Mouse (Mus musculus): ENCODE data around the gene Slc2a4. TPM values are rescaled to one million over a fixed set of nuclear protein-coding genes. Genes with fewer than 3 reads are reported as not detected.

The Slc2a4 gene
- polyA plus RNA-seq, 1 experiment from 2014 or later: 4.7 TPM

DNA sequence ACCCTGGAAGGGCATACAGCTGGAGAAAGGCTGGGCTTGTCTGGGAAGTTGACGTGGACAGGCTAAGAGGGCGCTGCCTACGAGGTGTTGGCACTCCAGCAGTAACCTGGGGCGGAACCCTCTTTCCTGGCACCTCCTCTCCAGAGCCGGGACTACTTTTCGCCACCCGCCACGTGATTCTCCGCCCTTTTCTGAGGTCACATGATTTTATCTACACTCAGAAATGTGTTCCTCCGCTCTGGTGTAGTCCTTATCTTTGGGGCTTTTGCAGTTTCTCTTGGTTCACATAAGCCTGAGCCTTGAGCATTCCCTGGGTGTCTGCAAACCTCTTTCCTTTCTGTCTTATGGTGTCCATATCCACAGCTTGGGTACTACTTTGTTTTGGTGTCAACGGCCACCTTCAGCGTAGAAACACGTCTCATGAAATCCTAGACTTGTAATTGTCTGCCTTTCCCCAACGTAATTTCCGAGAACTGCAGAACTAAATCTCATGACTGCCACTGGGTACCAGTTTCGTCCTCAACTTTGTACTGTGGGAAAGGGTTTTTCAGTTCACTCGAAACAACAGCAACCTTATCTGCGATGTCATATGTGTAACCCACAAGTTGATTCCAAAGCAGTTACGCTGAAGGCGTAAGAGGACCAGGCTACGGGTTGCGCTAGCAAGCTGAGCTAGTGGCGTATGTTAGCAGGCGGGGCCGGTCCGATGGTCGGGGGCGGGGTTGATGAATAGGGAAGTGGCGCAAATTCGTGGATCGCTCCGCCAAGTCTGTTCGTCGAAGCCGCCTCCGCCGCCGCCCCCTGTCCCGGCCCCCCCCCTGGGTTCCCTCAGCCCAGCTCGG is 43.1 kb upstream of the Slc2a4 start, which contains the start of gene Gabarap:
Gabarap (plus strand) TSS at position 294 of the 842 bp plus-strand sequence.
- H3K9me3 ChIP-seq (ENCODE audit: control insufficient read depth, low read length): no peaks in the 10 kb centered on the region
- ATAC-seq: peak; percentile 74
- under 1% methylated on average over 40 of the region's 40 CpGs for WGBS
- H3K4me1 ChIP-seq (ENCODE audit: control insufficient read depth, insufficient read depth, low read depth, low read length): peaks cover 12% of the 10 kb centered on the region
- peak within 1 kb of the TSS; percentile 96 for H3K27ac ChIP-seq (ENCODE audit: low read depth, low read length)
- peak within 1 kb of the TSS; percentile 95 for H3K9ac ChIP-seq (ENCODE audit: low read depth, low read length)
- peak within 1 kb of the TSS; percentile 83 for H3K4me3 ChIP-seq (ENCODE audit: low read length)
- H3K36me3 ChIP-seq (ENCODE audit: control insufficient read depth, insufficient read depth, low read length): peaks cover 37% of the 10 kb centered on the region
- H3K4me2 ChIP-seq (ENCODE audit: low read length): peak within 1 kb of the TSS; percentile 89
- H3K27me3 ChIP-seq (replicated peaks; ENCODE audit: control insufficient read depth, insufficient read depth, low read length): no peaks in the 10 kb centered on the region

GRCm38 (mm10) chr11:69989949-69990348 is 42.0 kb upstream of the Slc2a4 start:
- H3K36me3 ChIP-seq (ENCODE audit: control insufficient read depth, insufficient read depth, low read length): peaks cover 45% of the 10 kb centered on the region
- no peak overlapping the region for H3K27ac ChIP-seq (ENCODE audit: low read depth, low read length)
- no peak overlapping the region for H3K9ac ChIP-seq (ENCODE audit: low read depth, low read length)
- no peak overlapping the region for H3K4me2 ChIP-seq (ENCODE audit: low read length)
- no peaks in the 10 kb centered on the region for H3K9me3 ChIP-seq (ENCODE audit: control insufficient read depth, low read length)
- peaks cover 12% of the 10 kb centered on the region for H3K4me1 ChIP-seq (ENCODE audit: control insufficient read depth, insufficient read depth, low read depth, low read length)
- ATAC-seq: 0 out of 2 replicates have a peak, but pooled peaks have one; percentile 5
- WGBS: 90% methylated on average over 8 of the region's 8 CpGs
- no peaks in the 10 kb centered on the region for H3K27me3 ChIP-seq (replicated peaks; ENCODE audit: control insufficient read depth, insufficient read depth, low read length)
- no peak overlapping the region for H3K4me3 ChIP-seq (ENCODE audit: low read length)

DNA sequence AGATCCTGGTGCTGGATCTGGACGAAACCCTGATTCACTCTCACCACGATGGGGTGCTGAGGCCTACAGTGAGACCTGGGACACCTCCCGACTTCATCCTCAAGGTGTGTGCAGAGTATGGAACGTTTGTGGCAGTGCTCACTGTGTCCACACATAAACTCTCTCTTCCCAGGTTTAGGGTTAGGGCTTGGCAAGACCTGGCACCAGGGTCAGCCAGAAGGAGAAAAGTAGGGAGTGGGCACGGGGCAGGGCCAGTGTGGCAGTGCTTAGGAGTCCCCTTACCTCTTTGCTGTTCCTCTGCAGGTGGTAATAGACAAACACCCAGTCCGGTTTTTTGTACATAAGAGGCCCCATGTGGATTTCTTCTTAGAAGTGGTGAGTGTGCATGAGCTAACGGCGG is 36.4 kb upstream of the Slc2a4 start:
- WGBS: 93% methylated on average over 8 of the region's 8 CpGs
- H3K4me1 ChIP-seq (ENCODE audit: control insufficient read depth, insufficient read depth, low read depth, low read length): peaks cover 22% of the 10 kb centered on the region
- no peaks in the 10 kb centered on the region for H3K9me3 ChIP-seq (ENCODE audit: control insufficient read depth, low read length)
- H3K9ac ChIP-seq (ENCODE audit: low read depth, low read length): no peak overlapping the region
- no peak overlapping the region for H3K4me3 ChIP-seq (ENCODE audit: low read length)
- H3K4me2 ChIP-seq (ENCODE audit: low read length): no peak overlapping the region
- no peaks in the 10 kb centered on the region for H3K27me3 ChIP-seq (replicated peaks; ENCODE audit: control insufficient read depth, insufficient read depth, low read length)
- H3K36me3 ChIP-seq (ENCODE audit: control insufficient read depth, insufficient read depth, low read length): peaks cover 34% of the 10 kb centered on the region
- no peak overlapping the region for H3K27ac ChIP-seq (ENCODE audit: low read depth, low read length)
- no peak for ATAC-seq

- Histone ChIP-seq H3K9me3 (ENCODE audit: control insufficient read depth, low read length) (no peaks in the 10 kb centered on the region), H3K4me2 (ENCODE audit: low read length) (peak overlapping the region; percentile 91), H3K9ac (ENCODE audit: low read depth, low read length) (no peak overlapping the region; the same call in 1 of the 2 replicates), H3K27me3 (replicated peaks; ENCODE audit: control insufficient read depth, insufficient read depth, low read length) (no peaks in the 10 kb centered on the region), H3K4me1 (ENCODE audit: control insufficient read depth, insufficient read depth, low read depth, low read length) (peaks cover 30% of the 10 kb centered on the region), H3K4me3 (ENCODE audit: low read length) (no peak overlapping the region), H3K36me3 (ENCODE audit: control insufficient read depth, insufficient read depth, low read length) (peaks cover 23% of the 10 kb centered on the region), H3K27ac (ENCODE audit: low read depth, low read length) (no peak overlapping the region)
- ATAC-seq: no peak
- WGBS: 90% methylated on average over 4 of the region's 4 CpGs
Measured at GRCm38 (mm10) chr11:69983377-69983776, 35.4 kb upstream of the Slc2a4 start.

DNA sequence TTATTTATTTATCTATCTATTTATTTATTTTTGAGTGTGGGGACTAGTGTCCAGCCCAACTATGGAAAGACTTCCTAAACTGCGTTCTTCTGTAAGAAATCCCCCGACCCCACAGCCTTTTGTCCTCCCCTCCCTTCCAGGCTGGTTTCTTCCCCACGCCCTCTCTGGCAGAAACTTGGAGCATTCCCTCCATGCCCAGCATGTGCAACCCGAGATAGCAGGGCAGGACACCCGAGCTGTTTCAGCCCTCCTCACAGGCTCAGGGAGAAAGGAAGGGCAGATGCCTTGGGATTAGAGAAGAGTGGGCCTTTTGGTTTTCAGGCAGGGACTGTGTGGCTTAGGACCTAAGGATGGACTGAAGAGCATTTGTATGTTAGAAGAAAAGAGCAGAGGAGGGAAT is 34.9 kb upstream of the Slc2a4 start:
- H3K9me3 ChIP-seq (ENCODE audit: control insufficient read depth, low read length): no peaks in the 10 kb centered on the region

GRCm38 (mm10) chr11:69982225-69982624 is 34.2 kb upstream of the Slc2a4 start, which contains the start of gene Elp5:
Elp5 (minus strand) TSS chr11:69982517.
- Histone ChIP-seq H3K27ac (ENCODE audit: low read depth, low read length) (peak within 1 kb of the TSS; percentile 99), H3K9ac (ENCODE audit: low read depth, low read length) (peak within 1 kb of the TSS; percentile 96), H3K4me2 (ENCODE audit: low read length) (peak within 1 kb of the TSS; percentile 91), H3K9me3 (ENCODE audit: control insufficient read depth, low read length) (no peaks in the 10 kb centered on the region), H3K27me3 (replicated peaks; ENCODE audit: control insufficient read depth, insufficient read depth, low read length) (no peaks in the 10 kb centered on the region), H3K36me3 (ENCODE audit: control insufficient read depth, insufficient read depth, low read length) (peaks cover 16% of the 10 kb centered on the region), H3K4me3 (ENCODE audit: low read length) (peak within 1 kb of the TSS; percentile 90), H3K4me1 (ENCODE audit: control insufficient read depth, insufficient read depth, low read depth, low read length) (peaks cover 30% of the 10 kb centered on the region)
- no peak for ATAC-seq
- WGBS: 64% methylated on average over 8 of the region's 8 CpGs

More for the DNA sequence above, 34.9 kb upstream of the Slc2a4 start:
- H3K27me3 ChIP-seq (replicated peaks; ENCODE audit: control insufficient read depth, insufficient read depth, low read length): no peaks in the 10 kb centered on the region
- no peak overlapping the region for H3K27ac ChIP-seq (ENCODE audit: low read depth, low read length)
- H3K4me2 ChIP-seq (ENCODE audit: low read length): peak overlapping the region; percentile 91
- 31% methylated on average over 5 of the region's 5 CpGs for WGBS
- H3K4me3 ChIP-seq (ENCODE audit: low read length): peak overlapping the region; percentile 22
- H3K36me3 ChIP-seq (ENCODE audit: control insufficient read depth, insufficient read depth, low read length): peaks cover 20% of the 10 kb centered on the region
- H3K4me1 ChIP-seq (ENCODE audit: control insufficient read depth, insufficient read depth, low read depth, low read length): peaks cover 30% of the 10 kb centered on the region
- H3K9ac ChIP-seq (ENCODE audit: low read depth, low read length): peak overlapping the region; percentile 51
- ATAC-seq: no peak

DNA sequence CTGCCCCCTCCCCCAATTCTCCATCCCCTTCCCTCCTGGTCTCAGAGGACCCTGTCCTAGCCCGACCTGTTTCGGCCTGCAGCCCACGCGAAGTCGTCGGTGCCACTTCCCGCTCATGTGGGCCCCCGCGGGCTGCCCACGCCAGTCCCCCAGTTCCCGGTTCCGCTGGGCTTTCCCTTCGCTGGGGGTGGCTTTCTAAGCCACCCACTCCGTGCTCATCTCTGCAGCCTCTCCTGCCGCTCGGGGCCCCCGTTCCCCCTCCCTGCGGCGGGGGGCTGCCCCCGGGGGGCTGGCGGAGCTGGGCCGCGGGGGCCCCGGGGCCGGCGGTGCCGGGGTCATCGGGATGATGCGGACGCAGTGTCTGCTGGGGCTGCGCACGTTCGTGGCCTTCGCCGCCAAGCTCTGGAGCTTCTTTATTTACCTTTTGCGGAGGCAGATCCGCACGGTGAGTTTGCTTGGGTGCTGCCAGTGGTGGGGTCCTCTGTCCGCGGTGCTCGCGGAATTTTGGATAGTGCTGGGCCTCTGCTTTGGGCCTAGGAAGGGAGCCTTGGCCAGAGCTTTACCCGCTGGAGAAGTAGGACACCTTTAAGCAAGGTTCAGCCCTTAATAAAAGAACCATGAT is 33.3 kb upstream of the Slc2a4 start, which contains the start of gene Ctdnep1:
Ctdnep1 (plus strand) TSS at position 16 of the 622 bp plus-strand sequence.
- H3K36me3 ChIP-seq (ENCODE audit: control insufficient read depth, insufficient read depth, low read length): peaks cover 17% of the 10 kb centered on the region
- H3K9me3 ChIP-seq (ENCODE audit: control insufficient read depth, low read length): no peaks in the 10 kb centered on the region
- 0% methylated on average over 31 of the region's 43 CpGs for WGBS
- H3K27ac ChIP-seq (ENCODE audit: low read depth, low read length): peak within 1 kb of the TSS; percentile 99
- H3K4me3 ChIP-seq (ENCODE audit: low read length): peak within 1 kb of the TSS; percentile 90
- no peaks in the 10 kb centered on the region for H3K27me3 ChIP-seq (replicated peaks; ENCODE audit: control insufficient read depth, insufficient read depth, low read length)
- peak within 1 kb of the TSS; percentile 91 for H3K4me2 ChIP-seq (ENCODE audit: low read length)
- peaks cover 30% of the 10 kb centered on the region for H3K4me1 ChIP-seq (ENCODE audit: control insufficient read depth, insufficient read depth, low read depth, low read length)
- peak; percentile 36; the same call in 1 of the 2 replicates for ATAC-seq
- H3K9ac ChIP-seq (ENCODE audit: low read depth, low read length): peak within 1 kb of the TSS; percentile 96

DNA sequence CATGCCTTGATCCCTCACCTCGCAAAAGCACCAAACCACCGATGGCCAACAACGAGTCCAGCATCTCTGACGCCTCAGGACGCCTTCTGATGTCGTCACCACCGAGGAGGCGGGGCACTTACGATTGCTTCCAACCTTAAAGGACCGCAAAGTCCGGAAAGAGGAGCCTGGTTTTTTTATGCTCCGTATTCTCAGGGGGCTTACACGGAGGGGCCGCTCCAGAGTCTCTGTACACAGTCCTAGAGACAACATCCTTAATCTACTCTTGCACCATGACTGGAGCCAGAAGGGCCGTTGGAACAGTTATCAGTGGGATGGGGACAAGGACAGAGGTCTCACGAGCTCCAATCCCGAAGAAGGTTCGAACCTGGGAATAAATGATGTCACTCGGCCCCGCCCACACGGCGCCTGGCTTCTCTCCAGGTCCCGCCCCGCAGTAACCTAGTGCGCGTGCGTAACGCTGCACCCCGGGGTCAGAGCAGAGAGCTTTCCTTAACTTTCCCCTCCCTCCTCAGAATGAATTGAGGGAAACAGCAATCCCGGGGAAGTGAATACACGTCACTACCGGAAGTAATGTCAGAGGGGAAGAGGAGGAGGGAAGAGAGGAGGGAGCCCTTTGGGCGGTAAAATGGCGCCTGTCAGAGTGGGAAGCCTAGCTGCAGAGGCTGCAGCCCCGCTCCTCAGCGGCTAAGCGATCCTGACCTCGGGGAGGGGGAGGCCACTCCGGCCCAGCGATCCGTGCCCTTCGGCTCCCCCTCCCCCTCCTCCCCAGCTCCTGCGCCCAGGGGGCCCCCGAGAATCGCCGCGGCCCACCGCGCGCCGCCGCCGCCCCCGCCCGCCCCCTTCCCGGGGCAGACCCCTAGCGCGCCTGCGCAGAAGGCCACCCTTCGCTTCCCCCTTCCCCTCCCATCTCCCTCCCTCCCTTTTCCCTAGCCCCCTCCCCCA is 32.5 kb upstream of the Slc2a4 start:
- WGBS: under 1% methylated on average over 44 of the region's 60 CpGs
- Histone ChIP-seq H3K4me1 (ENCODE audit: control insufficient read depth, insufficient read depth, low read depth, low read length) (peaks cover 30% of the 10 kb centered on the region), H3K27me3 (replicated peaks; ENCODE audit: control insufficient read depth, insufficient read depth, low read length) (no peaks in the 10 kb centered on the region), H3K4me2 (ENCODE audit: low read length) (peak overlapping the region; percentile 91), H3K4me3 (ENCODE audit: low read length) (peak overlapping the region; percentile 90), H3K9me3 (ENCODE audit: control insufficient read depth, low read length) (no peaks in the 10 kb centered on the region), H3K36me3 (ENCODE audit: control insufficient read depth, insufficient read depth, low read length) (peaks cover 16% of the 10 kb centered on the region), H3K27ac (ENCODE audit: low read depth, low read length) (peak overlapping the region; percentile 99), H3K9ac (ENCODE audit: low read depth, low read length) (peak overlapping the region; percentile 96)
- ATAC-seq: peak; percentile 94

Data from hindbrain, embryonic 16.5 days (tissue).